Mouse (Mus musculus): ENCODE measurements around the gene Sprr2e.

GRCm38 (mm10) chr3:92336278-92336677, 15.7 kb upstream of the Sprr2e start:
- TF ChIP-seq CTCF (IDR thresholded peaks at IDR 0.05; ENCODE audit: control insufficient read depth, insufficient read depth, insufficient read length) (no peak), MAX (IDR thresholded peaks at IDR 0.05) (no peak), CEBPB (IDR thresholded peaks at IDR 0.05; ENCODE audit: low read depth) (no peak), MYOG (IDR thresholded peaks at IDR 0.05; ENCODE audit: control insufficient read depth, extremely low read depth, insufficient read length) (no peak), USF1 (IDR thresholded peaks at IDR 0.05; ENCODE audit: low read depth) (no peak), MYOD1 (IDR thresholded peaks at IDR 0.05; ENCODE audit: control insufficient read depth, insufficient read length, low read depth) (no peak)
